Mouse (Mus musculus): ENCODE results near the gene Adamts6. TPM values are rescaled to one million over a fixed set of nuclear protein-coding genes. Genes with fewer than 3 reads are reported as not detected.
A peak's percentile ranks its signal among the peaks of the same experiment; 100 is the strongest.

Adamts6 gene
- polyA plus RNA-seq, 2 experiments from 2014 or later, result 16.3 to 19.1 TPM

DNA sequence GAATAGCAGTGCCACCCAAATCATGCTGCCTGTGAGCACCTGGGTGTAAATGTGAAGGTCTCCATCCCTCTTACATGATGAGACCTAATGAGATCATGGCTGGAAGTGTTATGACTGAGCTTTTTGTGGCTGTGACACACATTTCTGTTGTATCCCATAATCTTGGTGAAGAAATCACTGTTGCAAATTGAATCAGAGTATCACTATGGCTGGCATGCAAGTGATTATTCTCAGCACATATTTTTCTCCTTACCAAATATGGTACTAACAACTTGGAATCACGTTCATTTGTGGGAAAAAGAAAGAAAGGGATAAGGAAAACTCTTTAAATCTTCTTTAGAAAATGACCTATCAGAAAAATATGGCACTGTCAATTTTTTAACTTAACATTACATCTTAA is 180.4 kb downstream of the Adamts6 start:
- no peak for ATAC-seq

DNA sequence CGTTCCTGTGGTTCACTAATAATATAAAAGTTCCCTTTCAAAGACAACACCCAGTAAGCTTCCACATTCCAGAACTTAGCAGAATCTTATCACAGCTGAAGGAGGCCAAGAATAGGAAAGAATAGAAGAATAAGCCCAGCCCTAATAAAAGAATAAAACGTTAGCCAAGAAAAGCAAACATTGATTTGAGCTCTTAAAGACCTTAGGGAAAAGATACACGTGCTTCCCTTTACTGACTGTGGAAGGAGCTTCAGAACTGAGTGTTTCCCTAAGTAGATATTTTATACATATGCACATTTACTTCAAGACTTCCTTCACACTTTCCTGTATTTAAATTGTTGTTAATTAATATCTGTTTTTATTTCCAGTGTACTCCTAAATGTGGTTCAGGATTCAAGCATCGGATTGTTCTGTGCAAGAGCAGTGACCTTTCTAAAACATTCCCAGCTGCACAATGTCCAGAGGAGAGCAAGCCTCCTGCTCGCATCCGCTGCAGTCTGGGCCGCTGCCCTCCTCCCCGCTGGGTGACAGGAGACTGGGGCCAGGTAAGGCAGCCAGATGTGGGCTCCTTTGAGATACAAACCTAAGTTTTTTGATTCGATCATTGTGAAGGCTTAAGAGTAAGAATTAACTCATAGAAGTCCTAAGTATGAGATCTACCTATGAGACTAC is 188.8 kb downstream of the Adamts6 start:
- no peak for ATAC-seq

DNA sequence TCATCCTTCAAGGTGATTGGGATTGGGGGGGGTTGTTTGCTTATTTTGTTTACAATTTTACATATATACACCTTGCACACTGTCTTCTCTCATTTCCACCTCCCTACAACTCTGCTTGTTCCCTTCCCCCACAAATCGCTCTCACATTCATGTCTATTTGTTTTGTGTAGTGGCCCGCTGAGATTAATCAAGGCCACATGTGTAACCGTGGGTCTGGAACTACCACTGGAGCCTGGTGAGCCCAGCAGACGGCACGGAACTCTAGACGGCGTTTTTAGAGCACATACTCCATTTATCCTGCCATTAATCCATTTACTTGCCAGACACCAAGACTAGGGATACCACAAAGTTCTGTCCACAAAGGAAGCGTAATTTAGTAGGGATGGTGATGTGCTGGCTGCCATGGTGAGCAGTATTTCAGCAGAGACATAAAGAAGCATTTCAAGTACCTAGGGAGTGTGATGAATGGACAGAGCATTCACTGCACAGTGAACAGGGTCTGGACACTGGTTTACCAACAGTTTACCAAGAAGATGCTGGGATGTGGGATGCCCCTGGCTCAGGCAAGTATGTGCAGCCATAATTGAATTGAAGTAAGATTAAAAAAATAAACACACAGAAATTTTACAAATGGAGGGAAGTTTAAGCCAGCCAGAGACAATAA is 194.9 kb downstream of the Adamts6 start:
- ATAC-seq, result no peak

DNA sequence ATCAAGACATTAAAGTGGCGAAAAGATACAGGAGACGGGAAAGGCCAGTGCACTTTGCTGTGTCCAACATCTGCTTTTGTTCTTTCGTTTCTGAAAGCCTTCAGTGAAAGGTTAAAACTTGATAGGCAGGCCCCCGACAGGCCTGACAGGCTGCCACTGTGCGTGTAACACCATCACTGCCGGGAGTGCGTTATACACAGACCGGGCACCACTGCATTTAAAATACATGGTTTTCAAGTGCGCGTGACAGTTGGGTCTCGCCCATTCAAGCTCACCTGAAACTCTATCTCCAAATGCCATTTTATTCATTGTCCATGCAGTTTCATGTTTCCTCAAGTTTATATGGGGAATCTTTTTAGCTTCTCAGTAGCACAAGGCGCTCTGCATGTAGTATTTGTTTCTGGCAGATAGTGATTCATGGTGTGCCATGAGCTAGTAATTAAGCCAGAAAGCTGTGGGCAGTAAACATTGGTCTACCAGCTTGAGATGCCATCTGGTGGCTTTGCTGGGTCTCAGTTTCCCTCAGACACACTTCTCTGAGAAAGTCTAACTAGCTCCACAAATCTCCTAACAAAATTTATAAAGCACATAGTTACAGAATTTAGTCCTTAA is 195.6 kb downstream of the Adamts6 start:
- no peak for ATAC-seq

DNA sequence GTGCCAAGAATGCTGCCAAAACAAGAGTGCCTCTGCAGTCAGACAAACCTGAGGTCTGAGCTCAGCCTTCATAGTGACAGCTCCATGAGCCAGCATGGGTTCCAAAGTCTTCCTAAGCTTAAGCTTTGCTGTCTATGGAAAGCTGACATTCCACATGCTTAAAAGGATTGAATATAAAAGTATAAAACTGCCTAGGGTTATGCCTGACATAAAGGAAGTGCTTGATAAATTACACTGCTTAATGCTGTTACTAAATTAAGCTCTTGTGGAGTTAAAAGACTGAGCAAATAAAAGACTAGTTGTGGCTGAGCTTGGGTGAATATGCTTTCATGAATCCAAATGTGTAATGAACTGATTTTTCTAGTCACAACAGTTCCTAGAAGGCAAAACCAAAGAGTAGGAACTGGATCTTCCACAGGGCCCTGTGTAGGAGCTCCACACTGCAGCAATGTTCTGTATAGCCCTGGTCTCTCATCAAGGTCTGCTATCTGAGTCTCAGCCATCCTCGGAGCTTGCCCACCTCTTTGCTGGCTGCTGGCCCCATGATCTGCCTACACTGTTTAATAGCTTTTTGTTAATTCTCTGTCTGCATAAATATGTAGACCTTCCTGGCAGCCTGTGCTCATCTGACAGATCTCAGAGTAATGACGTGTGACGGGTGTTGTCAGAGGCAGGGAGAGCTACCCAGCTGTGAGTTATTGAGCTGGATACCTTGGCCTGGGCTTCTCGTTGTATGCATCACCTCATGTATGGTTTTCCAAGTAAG is 203.6 kb downstream of the Adamts6 start:
- ATAC-seq, result no peak

DNA sequence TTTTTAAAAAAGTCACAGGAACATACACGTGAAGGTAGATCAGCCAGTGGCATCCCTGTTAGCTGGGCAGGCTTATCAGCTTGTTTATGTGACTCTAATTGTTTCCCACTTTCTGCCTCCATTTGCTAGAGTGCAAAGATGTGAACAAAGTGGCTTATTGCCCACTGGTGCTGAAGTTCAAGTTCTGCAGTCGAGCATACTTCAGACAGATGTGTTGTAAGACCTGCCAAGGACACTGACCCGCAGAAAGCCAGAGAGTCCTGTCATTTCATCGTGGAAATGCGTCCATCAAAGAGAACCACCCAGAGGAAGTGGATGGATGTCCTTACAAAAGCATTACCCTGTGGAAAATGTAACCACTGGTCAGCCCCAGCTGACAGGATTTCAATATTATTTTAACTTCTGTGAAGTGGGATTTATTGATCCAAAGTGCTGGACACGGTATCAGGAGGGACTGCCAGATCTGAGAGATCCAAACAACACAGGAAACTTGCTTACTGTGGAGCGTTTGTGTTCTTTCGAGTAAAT is 205.9 kb downstream of the Adamts6 start:
- ATAC-seq, result no peak

DNA sequence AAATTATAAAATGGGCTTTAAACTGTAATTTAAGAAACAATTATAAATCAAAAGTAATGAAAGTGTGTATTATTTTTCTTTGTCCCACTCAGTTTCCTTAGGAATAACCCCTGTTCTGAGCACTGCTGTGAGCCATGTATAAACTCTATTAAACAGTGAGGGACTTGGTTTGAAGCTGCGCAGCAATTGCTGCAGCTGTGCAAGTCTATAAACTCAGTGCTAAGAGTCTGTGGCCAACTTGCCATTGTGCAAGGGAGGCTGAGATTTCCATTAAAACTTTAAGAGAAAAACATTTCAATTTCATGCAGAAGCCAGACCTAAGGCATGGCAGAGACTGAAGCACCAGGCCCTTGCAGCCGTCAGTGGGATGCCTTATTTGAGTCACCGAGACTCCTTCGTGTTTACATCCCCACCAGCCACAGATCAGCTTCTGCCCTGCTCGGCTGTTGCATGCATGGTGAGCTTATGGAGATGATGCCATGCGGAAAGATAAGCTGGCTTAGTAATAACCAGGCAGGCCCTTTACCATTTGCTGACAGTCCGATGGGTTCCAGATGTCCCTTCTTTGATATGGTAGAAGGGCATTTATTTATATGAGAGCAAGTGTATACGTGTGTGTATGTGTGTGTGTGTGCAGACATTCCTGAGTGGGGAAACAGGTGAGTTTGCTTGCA is 206.7 kb downstream of the Adamts6 start:
- no peak for ATAC-seq

DNA sequence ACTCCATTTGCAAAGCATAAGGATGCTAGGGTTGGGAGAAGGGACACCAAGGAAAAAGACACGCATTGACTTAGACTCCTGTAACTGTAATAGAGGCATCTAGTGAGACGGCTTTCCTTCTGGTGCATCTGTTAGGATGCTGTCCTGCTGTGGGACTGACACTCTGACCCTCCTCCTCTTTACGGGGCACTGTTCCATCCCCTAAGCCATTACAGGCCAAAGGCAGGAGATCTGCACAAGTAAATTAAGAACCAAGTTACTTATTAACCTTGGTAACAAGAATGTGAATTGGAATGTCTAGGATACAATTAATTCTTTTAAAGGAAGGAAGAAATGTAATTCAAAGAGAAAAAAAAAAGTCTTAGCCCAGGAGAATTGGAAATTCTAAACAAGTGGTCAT is 210.0 kb downstream of the Adamts6 start:
- ATAC-seq, result no peak

DNA sequence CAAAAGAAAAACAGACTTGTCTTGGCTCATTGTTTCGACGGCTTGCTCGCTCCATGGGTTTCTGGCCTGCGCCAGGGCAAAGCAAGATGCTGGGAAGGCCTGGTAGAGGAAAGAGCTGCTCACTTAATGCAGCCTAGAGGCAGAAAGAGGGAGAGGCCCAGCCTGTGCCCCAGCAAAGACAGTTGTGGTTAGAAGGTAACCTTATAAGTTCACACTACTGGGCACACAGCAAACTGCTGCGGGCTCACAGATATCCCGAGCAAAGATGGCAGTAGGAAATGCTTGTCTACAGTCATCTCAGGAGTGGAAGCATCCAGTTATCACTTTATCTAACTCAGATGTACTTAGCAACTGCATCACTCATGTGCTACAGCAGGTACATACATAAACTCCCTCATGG is 211.0 kb downstream of the Adamts6 start:
- peak; percentile 19 for ATAC-seq

DNA sequence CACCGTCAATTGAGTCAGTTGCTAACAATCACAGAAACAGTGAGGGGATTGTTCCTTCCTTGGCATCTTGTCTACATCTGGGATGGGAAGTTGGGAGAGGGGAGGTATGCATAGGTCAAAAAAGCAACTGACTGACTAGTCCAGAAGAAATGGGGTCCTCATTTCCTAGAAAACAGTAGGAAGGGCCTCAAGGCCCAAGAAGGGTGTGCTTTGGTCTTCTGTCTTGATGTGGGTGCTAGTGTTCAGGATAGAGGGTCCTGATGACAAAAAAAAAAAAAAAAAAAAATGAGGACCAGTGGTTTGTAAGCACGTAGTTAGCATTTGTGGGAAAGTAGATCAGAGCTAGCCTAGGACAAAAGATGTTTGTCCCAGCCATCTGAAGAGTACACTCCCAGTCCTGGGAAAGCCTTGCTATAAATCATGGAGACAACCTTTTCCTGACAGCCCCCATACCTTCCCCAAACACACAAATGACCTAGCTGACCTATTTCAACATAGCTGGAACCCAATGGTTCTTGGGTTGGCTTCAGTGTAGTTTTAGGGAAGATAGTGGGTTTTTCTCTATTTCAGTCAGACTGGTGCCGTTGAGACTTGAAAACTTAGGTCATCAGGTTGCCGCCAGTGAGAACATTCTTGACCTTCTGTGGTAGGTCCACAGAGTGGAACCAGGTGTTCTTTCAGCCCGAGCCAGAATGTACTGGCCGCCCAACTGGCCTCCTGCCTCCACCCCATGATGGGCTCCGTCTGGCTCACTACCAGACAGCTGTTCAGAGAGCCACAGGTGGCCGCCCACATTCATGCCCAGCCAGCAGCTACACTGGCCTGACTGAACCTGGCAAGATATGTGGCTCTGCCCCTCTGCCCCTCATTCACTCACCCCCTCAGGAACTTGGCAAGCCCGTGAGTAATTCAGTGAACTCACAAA is 211.7 kb downstream of the Adamts6 start:
- ATAC-seq, result no peak

DNA sequence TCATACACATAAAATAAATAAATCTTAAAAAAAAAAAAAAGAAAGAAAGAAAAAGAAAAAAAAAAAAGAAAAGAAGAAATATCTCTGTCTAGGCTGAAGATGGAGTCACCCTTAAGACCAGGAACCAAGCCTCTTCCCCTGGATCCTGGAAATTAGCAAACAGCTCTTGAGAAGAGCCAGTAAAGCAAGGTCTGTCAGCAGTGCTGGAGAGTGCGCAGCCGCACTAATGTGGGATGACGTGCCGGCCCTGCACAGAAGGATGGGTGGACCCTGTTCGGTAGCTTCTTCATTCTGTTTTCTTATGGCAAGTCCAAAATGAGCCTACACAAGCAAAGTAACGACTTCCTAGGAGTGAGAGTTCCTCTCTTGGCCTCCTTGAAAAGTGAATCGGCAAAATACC is 214.8 kb downstream of the Adamts6 start:
- no peak for ATAC-seq

DNA sequence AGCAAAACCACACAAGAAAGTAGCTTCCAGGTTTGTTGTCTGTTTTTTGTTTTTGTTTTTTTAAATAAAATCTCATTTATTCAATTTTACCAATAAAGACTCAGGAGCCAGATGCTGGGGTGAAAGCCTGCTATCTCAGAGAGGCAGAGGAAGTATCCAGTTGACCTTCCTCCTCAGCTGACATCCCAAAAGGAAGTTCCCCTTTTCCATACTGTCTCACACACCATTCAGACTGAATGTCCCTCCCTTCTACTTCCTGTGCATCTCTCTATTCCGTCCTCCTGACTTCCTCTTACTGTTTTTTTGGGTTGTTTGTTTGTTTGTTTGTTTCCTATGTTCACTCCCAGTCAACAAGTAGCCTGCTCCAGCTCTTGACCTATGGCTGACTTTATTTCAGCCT is 216.4 kb downstream of the Adamts6 start:
- ATAC-seq, result no peak

DNA sequence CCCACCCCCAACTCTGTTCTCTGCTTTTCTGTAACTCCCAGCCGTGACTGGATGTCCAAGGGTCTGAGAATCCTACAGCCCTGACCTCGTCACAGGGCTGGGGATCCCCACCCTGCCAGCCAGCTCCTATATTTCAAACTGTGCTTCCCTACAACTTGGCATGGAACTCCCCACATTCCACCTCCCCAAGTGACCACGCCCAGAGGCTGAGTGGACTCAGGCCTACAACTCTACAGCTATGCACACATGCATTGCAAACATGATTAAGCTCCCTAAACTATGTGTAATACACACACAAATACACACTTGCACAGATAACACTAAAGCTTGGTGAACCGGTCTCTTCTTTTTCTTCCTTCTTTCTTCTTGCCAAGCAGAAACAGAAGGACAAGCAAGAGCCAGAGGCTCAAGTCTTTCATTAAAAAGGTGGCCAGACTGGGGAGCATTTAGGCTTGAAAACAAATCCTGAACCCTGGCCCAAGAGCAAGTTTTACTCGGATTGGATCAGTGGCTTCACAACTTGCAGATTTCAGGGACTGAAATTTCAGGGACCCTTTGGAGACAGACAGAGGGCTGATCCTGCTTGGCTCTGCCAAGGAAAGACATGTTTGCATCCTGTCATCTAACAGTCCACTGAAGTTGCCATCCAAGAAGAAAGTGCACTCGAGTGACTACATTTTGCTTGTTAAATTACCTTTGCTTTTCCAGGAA is 218.7 kb downstream of the Adamts6 start:
- ATAC-seq, result no peak

DNA sequence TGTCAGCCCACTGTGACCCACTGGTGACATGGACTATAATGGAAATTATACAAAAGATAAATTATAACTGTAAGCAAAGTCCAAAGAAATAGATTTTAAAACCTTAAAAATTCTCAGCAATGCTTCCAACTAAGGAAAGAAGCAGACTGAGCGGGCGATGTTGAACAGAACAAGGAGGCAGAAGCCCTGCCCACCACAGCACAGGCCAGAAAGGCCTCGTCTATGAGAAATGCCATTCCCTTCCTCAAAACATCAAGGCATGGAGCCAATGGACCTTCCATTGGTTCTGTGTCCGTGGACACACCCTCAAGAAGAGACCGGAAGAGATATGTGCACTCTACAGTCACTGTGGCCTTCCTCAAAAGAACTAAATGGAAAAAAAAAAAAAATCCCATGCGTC is 220.0 kb downstream of the Adamts6 start:
- no peak for ATAC-seq

DNA sequence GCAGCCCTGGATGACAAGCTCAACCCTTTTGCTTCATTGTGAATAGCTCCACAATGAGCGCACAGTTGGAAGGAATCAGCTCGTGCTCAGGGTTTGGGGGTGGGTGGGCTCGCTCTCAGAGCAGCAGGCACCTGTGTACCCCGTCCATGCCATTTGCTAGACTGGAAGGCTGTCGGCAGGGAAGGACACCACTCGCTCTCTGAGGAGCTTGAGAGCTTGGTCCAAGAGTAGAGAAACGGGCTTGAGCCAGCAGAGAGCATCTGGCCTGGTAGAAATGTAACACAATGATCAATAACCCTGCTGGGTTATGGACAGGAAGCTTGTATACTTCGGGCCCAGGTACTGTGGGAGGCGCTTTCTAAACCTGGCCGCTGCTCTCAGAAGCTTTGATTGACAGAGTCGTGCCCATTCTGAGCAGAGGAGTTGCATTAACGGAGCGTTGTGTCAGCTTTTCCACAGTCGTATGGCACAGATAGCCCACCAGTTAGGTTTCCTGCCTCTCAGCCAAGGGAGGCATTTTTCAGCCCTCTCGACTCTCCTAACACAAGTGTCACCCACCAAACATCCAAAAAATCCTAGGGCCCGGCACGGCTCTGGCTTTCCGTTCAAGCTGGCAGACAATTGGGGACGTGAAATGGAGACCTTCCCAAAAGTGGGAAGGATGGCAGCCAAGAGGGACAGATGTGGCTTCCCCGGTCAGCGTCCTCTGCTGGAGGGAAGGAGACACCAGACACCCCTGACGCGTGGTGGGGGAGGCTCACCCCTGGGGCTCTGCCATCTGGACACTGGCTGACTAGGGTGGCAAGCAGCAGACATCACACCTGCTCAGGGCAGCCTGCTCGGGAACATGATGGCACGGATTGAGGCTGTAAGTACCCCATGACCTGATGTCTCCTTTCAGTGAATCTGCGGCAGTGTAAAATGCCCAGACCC is 222.2 kb downstream of the Adamts6 start:
- ATAC-seq, result no peak

DNA sequence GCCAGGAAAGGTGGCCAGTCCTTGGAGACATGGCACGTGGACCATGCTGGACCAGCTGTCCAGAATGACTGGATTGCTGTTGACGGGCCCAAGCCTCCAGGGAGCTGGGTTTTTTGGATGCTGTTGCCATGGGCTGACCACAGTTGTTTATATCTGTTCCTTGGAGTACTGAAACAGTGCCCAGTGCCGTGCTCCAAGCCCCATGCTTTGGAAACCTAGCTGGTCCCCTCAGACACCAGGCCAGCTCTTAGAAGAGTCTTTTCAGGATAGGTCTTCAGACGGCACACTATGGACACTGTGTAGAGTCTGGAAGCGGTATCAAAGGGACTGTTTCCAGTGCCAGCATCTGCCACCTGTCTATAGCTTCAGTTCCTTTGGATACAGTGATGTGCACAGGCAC is 223.1 kb downstream of the Adamts6 start:
- ATAC-seq, result no peak

DNA sequence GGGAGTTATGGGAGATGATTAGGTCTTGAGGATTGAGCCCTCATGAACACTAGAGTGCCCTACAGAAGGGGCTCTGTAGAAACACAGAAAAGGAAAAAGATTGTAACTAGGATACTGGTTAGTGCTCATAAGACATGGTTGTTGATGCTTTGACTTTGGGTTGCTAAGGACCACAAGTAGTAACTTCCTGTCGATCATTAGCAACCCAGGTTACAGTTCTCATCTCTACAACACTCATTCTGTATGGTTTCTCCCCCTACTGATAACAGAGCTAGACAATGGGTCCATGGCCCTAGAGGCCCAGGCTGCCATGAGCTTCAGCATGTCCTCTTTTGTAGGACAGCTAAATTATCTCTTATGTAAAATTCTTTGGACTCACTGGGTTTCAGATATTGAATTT is 227.4 kb downstream of the Adamts6 start:
- peak; percentile 36 for ATAC-seq

DNA sequence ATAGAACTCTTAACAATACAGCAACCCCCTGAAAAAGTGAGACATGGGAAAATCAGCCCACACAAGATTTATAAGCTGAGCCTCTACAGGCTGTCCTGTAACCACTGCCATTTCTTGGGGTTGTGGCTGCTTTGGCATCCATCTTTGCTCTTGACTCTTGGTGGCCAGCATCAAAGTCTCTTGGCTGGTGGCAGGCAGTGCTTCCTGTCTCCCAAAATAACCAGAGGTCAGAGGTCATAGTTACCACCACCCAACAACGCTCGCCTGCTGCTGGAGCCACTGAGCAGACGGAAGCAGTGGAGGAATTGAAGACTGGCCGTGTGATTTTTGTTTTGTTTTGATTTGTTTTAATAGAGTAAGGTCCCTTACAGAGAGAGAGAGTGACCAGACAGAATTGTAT is 228.5 kb downstream of the Adamts6 start:
- no peak for ATAC-seq

DNA sequence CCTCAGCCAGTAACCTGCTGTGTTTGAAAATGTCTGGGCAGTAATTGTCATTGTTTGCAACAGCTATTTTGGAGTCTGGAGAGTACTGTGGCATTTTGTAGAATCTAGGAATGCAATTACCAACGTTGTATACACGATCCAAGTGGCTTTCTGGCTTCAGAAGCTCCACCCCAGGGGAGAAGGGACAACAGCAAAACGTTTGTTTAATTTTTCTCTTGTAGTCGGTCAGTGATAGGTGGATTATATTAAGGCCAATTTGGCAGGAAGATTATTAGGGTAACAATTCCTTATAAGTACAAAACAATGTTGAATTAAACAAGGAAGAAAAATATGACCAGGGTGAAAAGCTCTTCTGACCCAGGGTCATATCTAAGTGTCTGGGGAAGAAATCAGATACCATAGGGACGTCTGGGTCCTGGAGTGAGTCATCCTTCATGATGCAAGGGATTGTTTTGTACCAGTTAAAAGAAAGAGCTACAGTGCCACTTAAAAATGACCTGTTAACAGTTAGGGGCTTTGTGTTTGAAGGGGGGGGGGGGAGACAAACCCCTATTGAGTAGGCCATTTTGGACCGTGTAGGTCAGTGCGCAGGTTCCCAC is 229.2 kb downstream of the Adamts6 start:
- ATAC-seq, result no peak

All from activated CD4-positive, CD25-positive, alpha-beta regulatory T cell, adult 4 months (primary cell).